Mouse (Mus musculus) retina, embryonic 14.5 days (tissue): ENCODE results near the gene Olfr1404.
"Not testable (repeated sequence)": the region's sequence is repeated elsewhere in the genome, so short reads cannot be mapped to it uniquely, and the experiment has no call there.

ENCODE experiments used
- DNase-seq: peaks from one replicate; pipeline ENCODE4 v3.0.0-alpha.2; 2015; ENCODE audit warnings: low spot score

The Olfr1404 gene

GRCm38 (mm10) chr1:173212092-173212491 lies at the start of gene Olfr1404:
TSS of gene Olfr1404 (plus strand) at chr1:173212392.
- DNase-seq: no peak

- DNase-seq: no peak
Measured at GRCm38 (mm10) chr1:173174154-173174842, 37.9 kb upstream of the Olfr1404 start.

GRCm38 (mm10) chr1:173190540-173190939 lies 21.7 kb upstream of the Olfr1404 start, which contains the start of gene Olfr1406:
TSS of gene Olfr1406 (minus strand) at chr1:173190640.
- no peak for DNase-seq

- DNase-seq: no peak
Measured at GRCm38 (mm10) chr1:173192059-173192458, 20.1 kb upstream of the Olfr1404 start.

GRCm38 (mm10) chr1:173196359-173196758 lies 15.8 kb upstream of the Olfr1404 start:
- DNase-seq: no peak

- DNase-seq: no peak
Measured at GRCm38 (mm10) chr1:173197508-173197907, 14.7 kb upstream of the Olfr1404 start, which contains the start of gene Olfr218. TSS of gene Olfr218 (plus strand) at chr1:173197808.

- no peak for DNase-seq
Measured at GRCm38 (mm10) chr1:173216481-173216880, 4.3 kb downstream of the Olfr1404 start.

- DNase-seq: no peak
Measured at GRCm38 (mm10) chr1:173227081-173227480, 14.9 kb downstream of the Olfr1404 start, which contains the start of gene Fcer1a. TSS of gene Fcer1a (minus strand) at chr1:173227214.

- not testable (repeated sequence) for DNase-seq
Measured at GRCm38 (mm10) chr1:173237004-173237403, 24.8 kb downstream of the Olfr1404 start.

GRCm38 (mm10) chr1:173249888-173250287 lies 37.7 kb downstream of the Olfr1404 start:
- DNase-seq: no peak

GRCm38 (mm10) chr1:173265701-173266100 lies 53.5 kb downstream of the Olfr1404 start, which contains the start of gene Olfr418:
TSS of gene Olfr418 (plus strand) at chr1:173266001.
- no peak for DNase-seq
